Mouse (Mus musculus) embryonic fibroblast, embryonic 13.5 days (primary cell): ENCODE measurements around the gene Cnfn. TPM values are rescaled to one million over a fixed set of nuclear protein-coding genes. Genes with fewer than 3 reads are reported as not detected.

Source experiments
- H3K27ac ChIP-seq: 2 replicates; pipeline ENCODE4 v1.5.1; 2012; ENCODE audit warnings: low read length, control low read depth, inconsistent platforms; ENCODE audit not compliant: insufficient read depth
- H3K4me1 ChIP-seq: 2 replicates; pipeline ENCODE4 v1.6.1; 2011; ENCODE audit warnings: low read length; ENCODE audit not compliant: control insufficient read depth, insufficient read depth
- H3K4me3 ChIP-seq: 2 replicates; pipeline ENCODE4 v1.5.1; 2011; ENCODE audit warnings: mild to moderate bottlenecking, control low read depth, low read length; ENCODE audit not compliant: insufficient read depth
- CTCF ChIP-seq: IDR thresholded peaks from 2 replicates; pipeline ENCODE4 v1.5.1; 2011; ENCODE audit warnings: mild to moderate bottlenecking, control low read depth, low read length, moderate library complexity, borderline replicate concordance; ENCODE audit not compliant: insufficient read depth
- POLR2A ChIP-seq: IDR thresholded peaks from 2 replicates; pipeline ENCODE4 v1.6.1; 2011; ENCODE audit warnings: low read depth, mild to moderate bottlenecking, control low read depth, low read length, moderate library complexity
- polyA plus RNA-seq: library from polyadenylated mRNA; stranded (reverse); fragments of >200 nt; gene quantifications from 2 replicates; pipeline ENCODE4 v1.2.4, GENCODE M21; 2011; ENCODE audit warnings: low read depth; ENCODE audit not compliant: missing spikeins, insufficient read length

The Cnfn gene
- polyA plus RNA-seq, 1 experiment: not detected

GRCm38 (mm10) chr7:25372441-25372840 is 2.9 kb upstream of the Cnfn start:
- Histone ChIP-seq H3K27ac (no peak overlapping the region), H3K4me3 (no peak overlapping the region), H3K4me1 (no peaks in the 10 kb centered on the region; the same call in 1 of the 2 replicates)
- TF ChIP-seq POLR2A: no peak

- no peak overlapping the region for H3K4me3 ChIP-seq
- no peak overlapping the region for H3K27ac ChIP-seq
- TF ChIP-seq POLR2A (no peak), CTCF (no peak)
- H3K4me1 ChIP-seq: no peaks in the 10 kb centered on the region
Measured at GRCm38 (mm10) chr7:25368333-25368732, 1.2 kb downstream of the Cnfn start.

DNA sequence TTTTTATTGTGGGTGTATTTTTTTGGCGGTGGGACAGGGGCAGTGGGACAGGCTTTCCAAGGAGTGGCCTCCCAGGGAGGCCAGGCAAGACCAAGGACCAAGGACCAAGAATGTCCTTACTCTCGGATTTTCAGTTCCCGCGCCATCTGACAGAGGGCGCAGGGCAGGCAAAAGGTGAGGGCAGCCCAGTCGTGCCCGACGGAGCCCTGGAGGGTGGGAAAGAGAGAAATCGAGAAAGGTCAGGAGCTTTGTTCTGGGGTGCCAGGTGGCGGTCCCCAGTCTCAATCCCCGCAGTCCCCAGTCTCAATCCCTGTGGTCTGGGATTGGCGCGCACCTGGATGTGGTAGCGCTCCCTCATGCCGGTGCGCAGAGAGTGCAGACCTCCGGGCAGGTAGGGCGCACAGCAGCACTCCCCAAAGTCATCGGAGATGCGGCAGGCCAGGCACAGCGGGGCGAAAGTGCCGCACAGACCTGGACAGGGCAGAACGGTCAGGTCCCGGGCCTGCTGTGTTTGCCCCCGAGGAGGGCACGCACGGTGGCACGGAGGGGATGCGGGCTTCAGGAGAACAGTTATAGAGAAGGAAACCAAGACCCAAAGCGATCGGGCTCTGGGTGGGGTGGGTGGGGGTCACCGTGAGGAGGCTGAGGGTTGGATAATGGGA is 1.8 kb downstream of the Cnfn start:
- Histone ChIP-seq H3K27ac (no peak overlapping the region), H3K4me3 (no peak overlapping the region), H3K4me1 (no peaks in the 10 kb centered on the region)
- TF ChIP-seq CTCF (peak; percentile 40; the same call in 1 of the 2 replicates), POLR2A (no peak)

DNA sequence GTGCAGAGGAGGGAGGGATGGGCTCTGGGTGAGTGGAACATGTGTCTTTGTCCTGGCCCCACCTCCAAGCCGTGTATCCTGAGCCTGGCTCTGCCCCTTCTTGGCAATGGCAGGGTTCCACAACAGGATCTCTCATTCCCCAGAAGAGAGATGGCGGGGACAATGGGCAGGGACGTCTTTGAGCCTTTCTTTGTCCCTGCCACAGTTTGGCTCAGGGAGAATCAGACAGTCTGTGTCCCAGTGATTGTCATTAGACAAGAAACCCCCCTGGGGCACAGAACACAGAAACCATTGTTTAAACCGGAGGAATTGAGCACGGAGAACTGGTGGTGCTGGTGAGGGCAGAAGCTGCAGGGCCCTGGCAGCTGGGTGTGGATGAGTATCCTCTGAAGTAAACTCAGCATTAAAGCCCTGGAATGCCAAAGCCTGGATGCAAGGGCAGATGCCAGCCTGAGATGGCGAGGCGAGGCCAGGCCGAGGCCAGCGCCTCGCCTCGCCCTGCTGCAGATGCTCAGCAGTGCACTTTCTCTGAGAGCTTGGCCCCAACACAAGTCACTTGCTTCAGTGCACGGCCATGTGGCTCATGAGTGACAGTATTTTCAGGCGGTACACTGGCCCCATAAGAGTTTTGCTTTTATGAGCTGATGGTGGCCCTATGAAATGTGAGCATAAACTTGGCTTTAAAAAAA is 3.4 kb downstream of the Cnfn start:
- no peak for TF ChIP-seq POLR2A
- no peak for TF ChIP-seq CTCF
- Histone ChIP-seq H3K4me3 (no peak overlapping the region), H3K4me1 (no peaks in the 10 kb centered on the region), H3K27ac (no peak overlapping the region)

- no peak for TF ChIP-seq POLR2A
- TF ChIP-seq CTCF: no peak
- H3K4me1 ChIP-seq: no peaks in the 10 kb centered on the region
- H3K4me3 ChIP-seq: no peak overlapping the region
- H3K27ac ChIP-seq: no peak overlapping the region
Measured at GRCm38 (mm10) chr7:25363632-25364031, 5.9 kb downstream of the Cnfn start.

DNA sequence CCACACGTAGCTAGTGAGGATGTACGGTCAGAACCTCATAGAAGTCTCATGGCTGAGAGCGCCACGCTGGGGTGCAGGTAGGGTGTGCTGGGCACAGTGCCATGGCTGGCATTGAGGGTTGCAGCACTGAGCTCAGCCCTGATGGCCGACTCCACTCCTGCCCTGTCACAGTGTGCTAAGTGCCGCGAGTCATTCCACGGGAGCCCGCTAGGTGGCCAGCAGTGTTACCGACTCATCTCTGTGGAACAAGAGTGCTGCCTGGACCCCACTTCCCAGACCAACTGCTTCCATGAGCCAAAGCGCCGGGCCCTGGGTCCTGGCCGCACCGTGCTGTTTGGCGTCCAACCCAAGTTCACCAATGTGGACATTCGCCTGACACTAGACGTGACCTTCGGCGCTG is 6.4 kb downstream of the Cnfn start:
- no peaks in the 10 kb centered on the region for H3K4me1 ChIP-seq
- H3K27ac ChIP-seq: no peak overlapping the region
- TF ChIP-seq POLR2A: no peak
- TF ChIP-seq CTCF: no peak; the same call in 1 of the 2 replicates
- H3K4me3 ChIP-seq: no peak overlapping the region

DNA sequence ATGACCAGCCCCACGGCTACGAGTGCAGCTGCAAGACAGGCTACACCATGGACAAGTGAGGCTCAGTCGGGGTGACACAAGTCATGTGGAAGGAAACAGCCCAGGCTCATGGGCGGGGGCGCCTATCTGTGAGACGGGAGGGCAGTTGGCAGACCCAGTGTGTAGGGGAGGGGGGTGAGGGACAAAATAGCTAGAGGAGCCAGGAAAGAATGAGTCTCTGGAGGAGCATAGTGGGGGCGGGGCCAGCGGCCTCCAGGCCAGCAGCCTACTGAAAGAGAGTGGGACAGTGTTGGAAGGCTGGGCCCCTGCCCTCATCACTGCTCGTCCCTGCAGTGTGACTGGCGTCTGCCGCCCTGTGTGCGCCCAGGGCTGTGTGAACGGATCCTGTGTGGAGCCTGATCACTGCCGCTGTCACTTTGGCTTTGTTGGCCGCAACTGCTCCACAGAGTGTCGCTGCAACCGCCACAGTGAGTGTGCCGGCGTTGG is 10.8 kb downstream of the Cnfn start:
- Histone ChIP-seq H3K4me3 (no peak overlapping the region), H3K27ac (no peak overlapping the region), H3K4me1 (no peaks in the 10 kb centered on the region)
- TF ChIP-seq CTCF: no peak
- no peak for TF ChIP-seq POLR2A

DNA sequence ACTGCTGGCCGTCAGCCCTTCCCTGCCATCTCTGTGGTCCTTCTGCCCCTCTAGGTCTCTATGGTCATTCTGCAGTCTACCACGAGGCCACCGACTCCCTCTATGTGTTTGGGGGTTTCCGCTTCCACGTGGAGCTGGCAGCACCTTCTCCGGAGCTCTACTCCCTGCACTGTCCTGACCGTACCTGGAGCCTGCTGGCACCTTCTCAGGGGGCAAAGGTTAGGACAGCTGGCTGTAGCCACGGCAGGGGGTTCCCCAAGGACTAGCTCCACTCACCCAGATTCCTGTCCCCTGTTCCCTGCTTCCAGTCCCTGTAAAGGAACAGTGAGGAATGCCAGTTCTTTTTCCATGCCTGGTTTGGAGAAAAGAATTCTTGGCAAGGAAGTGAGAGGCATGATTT is 20.7 kb downstream of the Cnfn start:
- Histone ChIP-seq H3K4me3 (no peak overlapping the region), H3K4me1 (no peaks in the 10 kb centered on the region), H3K27ac (no peak overlapping the region)
- TF ChIP-seq CTCF (no peak), POLR2A (no peak)

GRCm38 (mm10) chr7:25341000-25341784 is 28.3 kb downstream of the Cnfn start:
- no peak for TF ChIP-seq CTCF
- TF ChIP-seq POLR2A: no peak

More at GRCm38 (mm10) chr7:25341000-25341784, 28.3 kb downstream of the Cnfn start:
- H3K4me1 ChIP-seq: no peaks in the 10 kb centered on the region
- no peak overlapping the region for H3K4me3 ChIP-seq
- no peak overlapping the region for H3K27ac ChIP-seq
